In genomic region chr12:48083377-48083776, GRCm38 (mm10) we compare ENCODE assay signal across 25 mouse cellular contexts.
"Had no signal": no experiment of that assay in that cellular context is flagged by ENCODE, and none has a peak within 500 bp of the region (broad histone marks: within the 10 kb centered on the region; RNA-seq: fewer than 3 reads in every experiment).

No protein-coding gene starts in this region.

- H3K36me3 ChIP-seq: embryonic facial prominence, embryonic 10.5 days; embryonic facial prominence, embryonic 12.5 days; embryonic facial prominence, embryonic 13.5 days; embryonic facial prominence, embryonic 15.5 days; forebrain, embryonic 10.5 days; forebrain, embryonic 12.5 days; forebrain, embryonic 15.5 days; heart, embryonic 10.5 days had no signal

- H3K9me3 ChIP-seq: embryonic facial prominence, embryonic 10.5 days; embryonic facial prominence, embryonic 12.5 days; embryonic facial prominence, embryonic 13.5 days; embryonic facial prominence, embryonic 15.5 days; forebrain, embryonic 10.5 days; forebrain, embryonic 12.5 days; forebrain, embryonic 13.5 days; forebrain, embryonic 15.5 days; heart, embryonic 10.5 days had no signal

- H3K9ac ChIP-seq: embryonic facial prominence, embryonic 12.5 days; embryonic facial prominence, embryonic 13.5 days; embryonic facial prominence, embryonic 15.5 days; forebrain, embryonic 12.5 days; forebrain, embryonic 13.5 days; forebrain, embryonic 15.5 days; forebrain, postnatal 0 days had no signal

- H3K27me3 ChIP-seq: embryonic facial prominence, embryonic 12.5 days; embryonic facial prominence, embryonic 13.5 days; embryonic facial prominence, embryonic 15.5 days; forebrain, embryonic 12.5 days; forebrain, embryonic 13.5 days; forebrain, embryonic 15.5 days had no signal

- H3K4me3 ChIP-seq: embryonic facial prominence, embryonic 10.5 days; embryonic facial prominence, embryonic 12.5 days; embryonic facial prominence, embryonic 13.5 days; embryonic facial prominence, embryonic 15.5 days; erythroblast, embryonic 14.5 days; forebrain, embryonic 10.5 days; forebrain, embryonic 12.5 days; forebrain, embryonic 13.5 days; forebrain, embryonic 15.5 days; gastrocnemius, adult 2 months; heart, adult 2 months; heart, embryonic 10.5 days had no signal

- H3K4me1 ChIP-seq: embryonic facial prominence, embryonic 10.5 days; embryonic facial prominence, embryonic 12.5 days; embryonic facial prominence, embryonic 13.5 days; embryonic facial prominence, embryonic 15.5 days; forebrain, embryonic 10.5 days; forebrain, embryonic 12.5 days; forebrain, embryonic 13.5 days; forebrain, embryonic 15.5 days; heart, embryonic 10.5 days had no signal

- H3K27ac ChIP-seq: embryonic facial prominence, embryonic 10.5 days; embryonic facial prominence, embryonic 12.5 days; embryonic facial prominence, embryonic 13.5 days; embryonic facial prominence, embryonic 15.5 days; forebrain, embryonic 10.5 days; forebrain, embryonic 12.5 days; forebrain, embryonic 13.5 days; forebrain, embryonic 15.5 days; gastrocnemius, adult 2 months; heart, adult 2 months; heart, embryonic 10.5 days had no signal

- DNase-seq: cerebellum, adult 9-10 months; cerebellum, adult 9-11 months; cerebellum, postnatal 10 days; cerebellum, postnatal 14 days; cerebellum, postnatal 25 days; cerebellum, postnatal 36 days; embryo, embryonic 11 days; forebrain, postnatal 0 days; gastrocnemius, adult 2 months; gastrocnemius, postnatal 10 days; gastrocnemius, postnatal 14 days; gastrocnemius, postnatal 36 days; heart, adult 11 months; heart, adult 18-20 months; heart, adult 2 months had no signal
